Mouse (Mus musculus) hindbrain, embryonic 11.5 days (tissue): ENCODE results near the gene Rrp12. TPM values are rescaled to one million over a fixed set of nuclear protein-coding genes. Genes with fewer than 3 reads are reported as not detected.
"Not testable (repeated sequence)": the region's sequence is repeated elsewhere in the genome, so short reads cannot be mapped to it uniquely, and the experiment has no call there.

ENCODE experiments used
- ATAC-seq: fragments of 200-750 bp; cut with Nextera tagmentation; 2 replicates; pipeline ENCODE4 v1.8.0; 2017; ENCODE audit warnings: mild to moderate bottlenecking, moderate TSS enrichment, moderate library complexity; ENCODE audit not compliant: low FRiP score
- DNase-seq: peaks from one replicate; pipeline ENCODE4 v3.0.0-alpha.2; 2015; ENCODE audit warnings: low spot score
- H3K27ac ChIP-seq: fragments of 300-500 bp; sonication (generic); 2 replicates; pipeline ENCODE4 v1.5.1; 2014; ENCODE audit warnings: mild to moderate bottlenecking, low read depth, low read length
- H3K27me3 ChIP-seq: fragments of 300-500 bp; sonication (generic); 2 replicates; pipeline ENCODE4 v1.6.1; 2014; ENCODE audit warnings: mild to moderate bottlenecking, low read length, moderate library complexity, mixed read lengths; ENCODE audit not compliant: control insufficient read depth, insufficient read depth
- H3K36me3 ChIP-seq: fragments of 300-500 bp; sonication (generic); 2 replicates; pipeline ENCODE4 v1.6.1; 2014; ENCODE audit warnings: mild to moderate bottlenecking, low read length, moderate library complexity, mixed read lengths; ENCODE audit not compliant: control insufficient read depth, insufficient read depth
- H3K4me1 ChIP-seq: fragments of 300-500 bp; sonication (generic); replicated peaks from 2 replicates; pipeline ENCODE4 v1.6.1; 2014; ENCODE audit warnings: low read length, mixed read lengths; ENCODE audit not compliant: control insufficient read depth, insufficient read depth
- H3K4me2 ChIP-seq: fragments of 300-500 bp; sonication (generic); replicated peaks from 2 replicates; pipeline ENCODE4 v1.6.1; 2014; ENCODE audit warnings: mild to moderate bottlenecking, low read depth, low read length
- H3K4me3 ChIP-seq: fragments of 300-500 bp; sonication (generic); 2 replicates; pipeline ENCODE4 v1.5.1; 2014; ENCODE audit warnings: low read depth, low read length
- H3K9ac ChIP-seq: fragments of 300-500 bp; sonication (generic); 2 replicates; pipeline ENCODE4 v1.6.1; 2014; ENCODE audit warnings: low read depth, low read length
- H3K9me3 ChIP-seq: fragments of 300-500 bp; sonication (generic); 2 replicates; pipeline ENCODE4 v1.6.1; 2016; ENCODE audit warnings: low read length; ENCODE audit not compliant: control insufficient read depth
- WGBS: fragments of 180-500 bp; shearing (Covaris S2); extraction: QIAGEN DNeasy Blood & Tissue Kit; methylation state at CpG from one replicate; pipeline ENCODE4 v1.1.7; 2014; 5-methylcytosine and 5-hydroxymethylcytosine counted together
- polyA plus RNA-seq: library from polyadenylated mRNA; unstranded; fragments of >200 nt; fragmentation: Nextera tagmentation; extraction: Ambion mirVana; gene quantifications from 2 replicates; pipeline ENCODE4 v1.2.1, GENCODE M21; 2014

Gene Rrp12
- polyA plus RNA-seq, 1 experiment from 2014 or later, result 11.5 TPM

GRCm38 (mm10) chr19:41896319-41896711 is 342 bp upstream of the Rrp12 start:
- H3K36me3 ChIP-seq, result no peaks in the 10 kb centered on the region
- H3K4me1 ChIP-seq, result peaks cover 5% of the 10 kb centered on the region
- H3K9ac ChIP-seq, result peak overlapping the region; percentile 52
- no peak overlapping the region for H3K27ac ChIP-seq
- peak overlapping the region; percentile 85 for H3K4me3 ChIP-seq
- no peak for DNase-seq
- H3K27me3 ChIP-seq, result no peaks in the 10 kb centered on the region
- WGBS, result 19% methylated on average over 18 of the region's 18 CpGs
- H3K9me3 ChIP-seq, result no peaks in the 10 kb centered on the region
- H3K4me2 ChIP-seq, result peak overlapping the region; percentile 77
- no peak for ATAC-seq

GRCm38 (mm10) chr19:41894959-41895358 is 1.0 kb downstream of the Rrp12 start:
- Histone ChIP-seq H3K4me1 (peaks cover 5% of the 10 kb centered on the region), H3K36me3 (no peaks in the 10 kb centered on the region), H3K27ac (no peak overlapping the region), H3K4me3 (peak overlapping the region; percentile 85), H3K27me3 (no peaks in the 10 kb centered on the region), H3K9ac (no peak overlapping the region; the same call in 1 of the 2 replicates), H3K9me3 (no peaks in the 10 kb centered on the region), H3K4me2 (peak overlapping the region; percentile 77)
- no peak for ATAC-seq
- DNase-seq, result no peak
- WGBS, result 49% methylated on average over 7 of the region's 7 CpGs

- Histone ChIP-seq H3K9ac (no peak overlapping the region), H3K9me3 (no peaks in the 10 kb centered on the region), H3K27ac (no peak overlapping the region), H3K4me3 (no peak overlapping the region), H3K4me2 (no peak overlapping the region), H3K36me3 (peaks cover 2% of the 10 kb centered on the region; the same call in 1 of the 2 replicates), H3K27me3 (no peaks in the 10 kb centered on the region), H3K4me1 (no peaks in the 10 kb centered on the region)
- ATAC-seq (no peak), DNase-seq (no peak)
These were observed 7.8 kb downstream of the Rrp12 start for GRCm38 (mm10) chr19:41888191-41888590.

- H3K4me1 ChIP-seq, result no peaks in the 10 kb centered on the region
- no peaks in the 10 kb centered on the region for H3K9me3 ChIP-seq
- H3K27ac ChIP-seq, result no peak overlapping the region
- ATAC-seq (no peak), DNase-seq (no peak)
- peaks cover 4% of the 10 kb centered on the region for H3K36me3 ChIP-seq
- no peak overlapping the region for H3K4me3 ChIP-seq
- WGBS, result 95% methylated on average over 9 of the region's 9 CpGs
- no peak overlapping the region for H3K4me2 ChIP-seq
- no peak overlapping the region for H3K9ac ChIP-seq
- no peaks in the 10 kb centered on the region for H3K27me3 ChIP-seq
These were observed 12.1 kb downstream of the Rrp12 start for GRCm38 (mm10) chr19:41883882-41884281.

- H3K9ac ChIP-seq, result no peak overlapping the region
- 97% methylated on average over 4 of the region's 4 CpGs for WGBS
- H3K4me2 ChIP-seq, result no peak overlapping the region
- no peaks in the 10 kb centered on the region for H3K9me3 ChIP-seq
- H3K36me3 ChIP-seq, result peaks cover 10% of the 10 kb centered on the region
- no peak overlapping the region for H3K4me3 ChIP-seq
- H3K27me3 ChIP-seq, result no peaks in the 10 kb centered on the region
- no peaks in the 10 kb centered on the region for H3K4me1 ChIP-seq
- ATAC-seq (no peak), DNase-seq (no peak)
- no peak overlapping the region for H3K27ac ChIP-seq
These were observed 14.1 kb downstream of the Rrp12 start for GRCm38 (mm10) chr19:41881842-41882241.

- Histone ChIP-seq H3K27ac (no peak overlapping the region), H3K4me1 (no peaks in the 10 kb centered on the region), H3K4me2 (no peak overlapping the region), H3K4me3 (no peak overlapping the region), H3K36me3 (peaks cover 11% of the 10 kb centered on the region; the same call in 1 of the 2 replicates), H3K27me3 (no peaks in the 10 kb centered on the region), H3K9me3 (no peaks in the 10 kb centered on the region), H3K9ac (no peak overlapping the region)
- 92% methylated on average over 14 of the region's 14 CpGs for WGBS
- DNase-seq (no peak), ATAC-seq (no peak)
These were observed 21.6 kb downstream of the Rrp12 start for GRCm38 (mm10) chr19:41874356-41874755.

- no peaks in the 10 kb centered on the region for H3K9me3 ChIP-seq
- H3K4me3 ChIP-seq, result no peak overlapping the region
- peaks cover 8% of the 10 kb centered on the region; the same call in 1 of the 2 replicates for H3K36me3 ChIP-seq
- H3K4me1 ChIP-seq, result no peaks in the 10 kb centered on the region
- DNase-seq (no peak), ATAC-seq (no peak)
- no peaks in the 10 kb centered on the region for H3K27me3 ChIP-seq
- H3K9ac ChIP-seq, result no peak overlapping the region
- H3K4me2 ChIP-seq, result no peak overlapping the region
- 96% methylated on average over 2 of the region's 2 CpGs for WGBS
- H3K27ac ChIP-seq, result no peak overlapping the region
These were observed 23.7 kb downstream of the Rrp12 start for GRCm38 (mm10) chr19:41872285-41872684.

GRCm38 (mm10) chr19:41869946-41870345 is 26.0 kb downstream of the Rrp12 start:
- H3K4me1 ChIP-seq, H3K9ac ChIP-seq, DNase-seq, H3K27ac ChIP-seq, ATAC-seq, H3K36me3 ChIP-seq, H3K27me3 ChIP-seq, H3K4me3 ChIP-seq, H3K4me2 ChIP-seq, H3K9me3 ChIP-seq: not testable (repeated sequence)
- 91% methylated on average over 5 of the region's 5 CpGs for WGBS

GRCm38 (mm10) chr19:41869296-41869695 is 26.7 kb downstream of the Rrp12 start:
- no peak for ATAC-seq
- no peak for DNase-seq
- Histone ChIP-seq H3K4me2 (no peak overlapping the region), H3K27me3 (no peaks in the 10 kb centered on the region), H3K9me3 (no peaks in the 10 kb centered on the region), H3K9ac (no peak overlapping the region), H3K36me3 (peaks cover 2% of the 10 kb centered on the region; the same call in 1 of the 2 replicates), H3K4me3 (no peak overlapping the region), H3K27ac (no peak overlapping the region), H3K4me1 (no peaks in the 10 kb centered on the region)
- WGBS, result 98% methylated on average over 5 of the region's 5 CpGs
